ENCODE assay signal across 15 mouse cellular contexts in the genomic region with DNA sequence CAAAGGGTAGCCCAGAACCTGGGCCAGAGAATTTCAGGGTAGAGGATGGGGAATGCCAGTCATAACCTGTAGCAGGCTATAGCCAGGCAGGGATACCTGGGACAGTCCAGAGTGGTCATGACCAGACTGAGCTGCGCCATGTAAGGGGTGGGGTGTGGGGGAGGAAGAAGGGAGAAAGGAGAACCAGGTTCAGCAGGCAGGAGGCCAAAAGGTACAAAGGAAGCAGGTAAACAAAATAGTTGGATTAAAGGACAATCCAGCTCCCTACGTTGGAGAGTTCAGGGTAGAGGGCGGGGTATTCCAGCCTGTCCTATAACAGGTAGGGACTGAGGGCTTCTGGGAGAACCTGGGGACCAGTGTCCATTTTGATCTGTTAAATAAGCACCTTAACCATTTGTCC. TPM values are rescaled to one million over a fixed set of nuclear protein-coding genes. Genes with fewer than 3 reads are reported as not detected.
DNase-seq lines count a peak whose midpoint lies in the region; ATAC-seq and TF ChIP-seq lines count a peak whose summit lies in the region.
"Had no signal": no experiment of that assay in that cellular context is flagged by ENCODE, and none has a peak within 500 bp of the region (broad histone marks: within the 10 kb centered on the region; RNA-seq: fewer than 3 reads in every experiment).

No protein-coding gene starts in this region.

- H3K27ac ChIP-seq in forebrain, embryonic 14.5 days (ENCODE audit: low read depth, low read length), result no peak overlapping the region
- no peak overlapping the region for H3K27ac ChIP-seq in forebrain, embryonic 11.5 days (ENCODE audit: low read depth, low read length)
- H3K27ac ChIP-seq in midbrain, embryonic 11.5 days (ENCODE audit: low read depth, low read length), result no peak overlapping the region
- no peak overlapping the region for H3K27ac ChIP-seq in midbrain, embryonic 10.5 days (replicated peaks)
- no peak overlapping the region for H3K27ac ChIP-seq in kidney, postnatal 0 days
- no peak overlapping the region for H3K27ac ChIP-seq in liver, postnatal 0 days (ENCODE audit: low read depth)

- no peak for DNase-seq in forebrain, embryonic 14.5 days (ENCODE audit: low spot score)
- DNase-seq in forebrain, embryonic 11.5 days (ENCODE audit: low spot score), result no peak
- DNase-seq in midbrain, embryonic 11.5 days (ENCODE audit: low spot score, missing footprints), result no peak
- no peak for DNase-seq in midbrain, embryonic 10.5 days (ENCODE audit: low spot score)
- no peak for DNase-seq in kidney, postnatal 0 days (ENCODE audit: low spot score)
- DNase-seq in liver, postnatal 0 days, result no peak
- no peak for DNase-seq in adipocyte (ENCODE audit: low spot score)
- no peak for DNase-seq in thymus, postnatal 0 days (ENCODE audit: low spot score)
- DNase-seq: adrenal gland, postnatal 36 days; cerebellum, postnatal 25 days; heart, adult 18-20 months; heart, postnatal 36 days; layer of hippocampus, postnatal 36 days had no signal

- H3K4me3 ChIP-seq in forebrain, embryonic 14.5 days (ENCODE audit: low read depth, low read length), result no peak overlapping the region
- H3K4me3 ChIP-seq in forebrain, embryonic 11.5 days (ENCODE audit: low read depth, low read length), result no peak overlapping the region
- no peak overlapping the region for H3K4me3 ChIP-seq in midbrain, embryonic 11.5 days (ENCODE audit: low read depth, low read length)
- H3K4me3 ChIP-seq in midbrain, embryonic 10.5 days, result no peak overlapping the region
- no peak overlapping the region for H3K4me3 ChIP-seq in kidney, postnatal 0 days (replicated peaks; ENCODE audit: low read depth, low read length)
- no peak overlapping the region for H3K4me3 ChIP-seq in liver, postnatal 0 days (ENCODE audit: low read depth, low read length)
- H3K4me3 ChIP-seq: megakaryocyte, embryonic 14.5 days had no signal

- H3K4me1 ChIP-seq in forebrain, embryonic 14.5 days (ENCODE audit: control insufficient read depth, insufficient read depth, low read length), result no peaks in the 10 kb centered on the region
- no peaks in the 10 kb centered on the region for H3K4me1 ChIP-seq in forebrain, embryonic 11.5 days (replicated peaks; ENCODE audit: control insufficient read depth, insufficient read depth, low read length)
- H3K4me1 ChIP-seq in midbrain, embryonic 11.5 days (ENCODE audit: control insufficient read depth, insufficient read depth, low read length), result no peaks in the 10 kb centered on the region
- no peaks in the 10 kb centered on the region for H3K4me1 ChIP-seq in midbrain, embryonic 10.5 days
- no peaks in the 10 kb centered on the region for H3K4me1 ChIP-seq in kidney, postnatal 0 days (replicated peaks; ENCODE audit: insufficient read depth, low read length)
- H3K4me1 ChIP-seq in liver, postnatal 0 days (ENCODE audit: insufficient read depth), result no peaks in the 10 kb centered on the region

- TF ChIP-seq CTCF in kidney, postnatal 0 days (IDR thresholded peaks at IDR 0.05; ENCODE audit: low read depth), result no peak
- TF ChIP-seq CTCF in liver, postnatal 0 days (IDR thresholded peaks at IDR 0.05; ENCODE audit: low read depth), result no peak

- ATAC-seq in forebrain, embryonic 14.5 days, result peak; percentile 33; the same call in 1 of the 2 replicates
- ATAC-seq in forebrain, embryonic 11.5 days (replicated peaks; ENCODE audit: low FRiP score), result no peak; the same call in 1 of the 2 replicates
- ATAC-seq in midbrain, embryonic 11.5 days (ENCODE audit: low FRiP score), result peak; percentile 33; the same call in 1 of the 2 replicates
- ATAC-seq in kidney, postnatal 0 days (replicated peaks; ENCODE audit: low FRiP score, low read depth), result peak; percentile 46
- ATAC-seq in liver, postnatal 0 days, result 0 out of 2 replicates have a peak, but pooled peaks have one; percentile 21

- H3K36me3 ChIP-seq in forebrain, embryonic 14.5 days (ENCODE audit: control insufficient read depth, insufficient read depth, low read length), result peaks cover 8% of the 10 kb centered on the region; the same call in 1 of the 2 replicates
- no peaks in the 10 kb centered on the region; the same call in 1 of the 2 replicates for H3K36me3 ChIP-seq in forebrain, embryonic 11.5 days (ENCODE audit: control insufficient read depth, insufficient read depth, low read length)
- H3K36me3 ChIP-seq in midbrain, embryonic 11.5 days (ENCODE audit: control insufficient read depth, insufficient read depth, low read length), result no peaks in the 10 kb centered on the region
- peaks cover 19% of the 10 kb centered on the region for H3K36me3 ChIP-seq in midbrain, embryonic 10.5 days
- no peaks in the 10 kb centered on the region for H3K36me3 ChIP-seq in kidney, postnatal 0 days (ENCODE audit: insufficient read depth, low read length)
- H3K36me3 ChIP-seq in liver, postnatal 0 days (replicated peaks; ENCODE audit: insufficient read depth, low read length), result peaks cover 2% of the 10 kb centered on the region

- no peak for TF ChIP-seq EP300 in liver, postnatal 0 days (IDR thresholded peaks at IDR 0.05; ENCODE audit: low read depth)

- no peak overlapping the region for H3K9ac ChIP-seq in forebrain, embryonic 14.5 days (ENCODE audit: low read length)
- no peak overlapping the region for H3K9ac ChIP-seq in forebrain, embryonic 11.5 days (ENCODE audit: low read length)
- H3K9ac ChIP-seq in midbrain, embryonic 11.5 days (ENCODE audit: low read length), result no peak overlapping the region
- H3K9ac ChIP-seq in kidney, postnatal 0 days (ENCODE audit: low read depth, low read length), result no peak overlapping the region
- H3K9ac ChIP-seq in liver, postnatal 0 days (replicated peaks), result no peak overlapping the region

- no peaks in the 10 kb centered on the region for H3K27me3 ChIP-seq in forebrain, embryonic 14.5 days (replicated peaks; ENCODE audit: control insufficient read depth, insufficient read depth, low read length)
- H3K27me3 ChIP-seq in forebrain, embryonic 11.5 days (ENCODE audit: control insufficient read depth, insufficient read depth, low read length), result no peaks in the 10 kb centered on the region
- H3K27me3 ChIP-seq in midbrain, embryonic 11.5 days (ENCODE audit: control insufficient read depth, insufficient read depth, low read length), result no peaks in the 10 kb centered on the region
- no peaks in the 10 kb centered on the region for H3K27me3 ChIP-seq in midbrain, embryonic 10.5 days (ENCODE audit: low read depth, poor library complexity, severe bottlenecking)
- H3K27me3 ChIP-seq in kidney, postnatal 0 days (ENCODE audit: insufficient read depth, low read length), result no peaks in the 10 kb centered on the region
- H3K27me3 ChIP-seq in liver, postnatal 0 days (ENCODE audit: insufficient read depth, low read length), result no peaks in the 10 kb centered on the region
- H3K27me3 ChIP-seq: megakaryocyte, embryonic 14.5 days had no signal

- H3K4me2 ChIP-seq in forebrain, embryonic 14.5 days (ENCODE audit: low read length), result no peak overlapping the region
- no peak overlapping the region for H3K4me2 ChIP-seq in forebrain, embryonic 11.5 days (ENCODE audit: low read depth, low read length, severe bottlenecking)
- no peak overlapping the region for H3K4me2 ChIP-seq in midbrain, embryonic 11.5 days
- no peak overlapping the region for H3K4me2 ChIP-seq in kidney, postnatal 0 days (ENCODE audit: low read length)
- no peak overlapping the region for H3K4me2 ChIP-seq in liver, postnatal 0 days (ENCODE audit: low read depth, low read length)

- 92% methylated on average over 3 of the region's 3 CpGs for WGBS in forebrain, embryonic 14.5 days
- WGBS in forebrain, embryonic 11.5 days, result 88% methylated on average over 3 of the region's 3 CpGs
- 85% methylated on average over 3 of the region's 3 CpGs for WGBS in midbrain, embryonic 11.5 days
- 89% methylated on average over 3 of the region's 3 CpGs for WGBS in midbrain, embryonic 10.5 days
- WGBS in kidney, postnatal 0 days, result 77% methylated on average over 3 of the region's 3 CpGs
- 78% methylated on average over 3 of the region's 3 CpGs for WGBS in liver, postnatal 0 days (ENCODE audit: insufficient replicate concordance)

- no peaks in the 10 kb centered on the region for H3K9me3 ChIP-seq in forebrain, embryonic 14.5 days (replicated peaks; ENCODE audit: control insufficient read depth, low read length)
- no peaks in the 10 kb centered on the region for H3K9me3 ChIP-seq in forebrain, embryonic 11.5 days (ENCODE audit: control insufficient read depth, low read length)
- H3K9me3 ChIP-seq in midbrain, embryonic 11.5 days (ENCODE audit: control insufficient read depth, low read length), result no peaks in the 10 kb centered on the region
- H3K9me3 ChIP-seq in midbrain, embryonic 10.5 days (replicated peaks), result no peaks in the 10 kb centered on the region
- H3K9me3 ChIP-seq in kidney, postnatal 0 days (replicated peaks; ENCODE audit: low read length), result no peaks in the 10 kb centered on the region
- no peaks in the 10 kb centered on the region for H3K9me3 ChIP-seq in liver, postnatal 0 days (ENCODE audit: low read length)
- H3K9me3 ChIP-seq: G1E; megakaryocyte, embryonic 14.5 days had no signal

RNA-seq across cellular contexts. Expression of a gene that starts 34.7 kb away (rescaled TPM):
- 40.7 and 43.9 TPM in 2 replicates for polyA plus RNA-seq in forebrain, embryonic 14.5 days (2014; fragmentation: Nextera tagmentation; extraction: Ambion mirVana)
- 120 and 122 TPM in 2 replicates for polyA plus RNA-seq in forebrain, embryonic 11.5 days (2014; fragmentation: Nextera tagmentation; extraction: Ambion mirVana)
- polyA plus RNA-seq in midbrain, embryonic 11.5 days (2014; fragmentation: Nextera tagmentation; extraction: Ambion mirVana), result 140 and 153 TPM in 2 replicates
- polyA plus RNA-seq in midbrain, embryonic 10.5 days (2016; fragmentation: Nextera tagmentation; extraction: Ambion mirVana), result 119 and 122 TPM in 2 replicates
- polyA plus RNA-seq in kidney, postnatal 0 days (2015; fragmentation: Nextera tagmentation; extraction: Ambion mirVana), result 96.1 and 101 TPM in 2 replicates
- polyA plus RNA-seq in liver, postnatal 0 days (2015; fragmentation: Nextera tagmentation; extraction: Ambion mirVana), result 27.7 and 29.2 TPM in 2 replicates
- polyA plus RNA-seq in thymus, postnatal 0 days (2015; fragmentation: Nextera tagmentation; extraction: Ambion mirVana), result 114 and 125 TPM in 2 replicates

RNA-seq across cellular contexts. Expression of a gene that starts 38.3 kb away (rescaled TPM):
- 52.8 and 58.5 TPM in 2 replicates for polyA plus RNA-seq in forebrain, embryonic 14.5 days (2014; fragmentation: Nextera tagmentation; extraction: Ambion mirVana)
- polyA plus RNA-seq in forebrain, embryonic 11.5 days (2014; fragmentation: Nextera tagmentation; extraction: Ambion mirVana), result 45.6 and 47.7 TPM in 2 replicates
- 42.4 and 47.0 TPM in 2 replicates for polyA plus RNA-seq in midbrain, embryonic 11.5 days (2014; fragmentation: Nextera tagmentation; extraction: Ambion mirVana)
- polyA plus RNA-seq in midbrain, embryonic 10.5 days (2016; fragmentation: Nextera tagmentation; extraction: Ambion mirVana), result 30.7 and 35.8 TPM in 2 replicates
- polyA plus RNA-seq in kidney, postnatal 0 days (2015; fragmentation: Nextera tagmentation; extraction: Ambion mirVana), result 36.4 and 37.4 TPM in 2 replicates
- 11.8 and 13.8 TPM in 2 replicates for polyA plus RNA-seq in liver, postnatal 0 days (2015; fragmentation: Nextera tagmentation; extraction: Ambion mirVana)
- 60.0 and 60.6 TPM in 2 replicates for polyA plus RNA-seq in thymus, postnatal 0 days (2015; fragmentation: Nextera tagmentation; extraction: Ambion mirVana)
